Mouse (Mus musculus) forebrain, embryonic 14.5 days (tissue): ENCODE measurements around the gene Kcnip4. TPM values are rescaled to one million over a fixed set of nuclear protein-coding genes. Genes with fewer than 3 reads are reported as not detected.
A peak's percentile ranks its signal among the peaks of the same experiment; 100 is the strongest.

Source experiments
- ATAC-seq: fragments of 200-750 bp; cut with Nextera tagmentation; 2 replicates; pipeline ENCODE4 v1.8.0; 2017; ENCODE audit warnings: mild to moderate bottlenecking, moderate library complexity
- DNase-seq: peaks from one replicate; pipeline ENCODE4 v3.0.0-alpha.2; 2015; ENCODE audit warnings: low spot score
- H3K27ac ChIP-seq: fragments of 300-500 bp; sonication (generic); 2 replicates; pipeline ENCODE4 v1.5.1; 2014; ENCODE audit warnings: low read depth, mild to moderate bottlenecking, control low read depth, low read length, moderate library complexity
- H3K27me3 ChIP-seq: fragments of 300-500 bp; sonication (generic); replicated peaks from 2 replicates; pipeline ENCODE4 v1.6.1; 2014; ENCODE audit warnings: low read length, control low read depth, mixed read lengths; ENCODE audit not compliant: control insufficient read depth, insufficient read depth
- H3K36me3 ChIP-seq: fragments of 300-500 bp; sonication (generic); 2 replicates; pipeline ENCODE4 v1.6.1; 2014; ENCODE audit warnings: low read length, control low read depth; ENCODE audit not compliant: control insufficient read depth, insufficient read depth
- H3K4me1 ChIP-seq: fragments of 300-500 bp; sonication (generic); 2 replicates; pipeline ENCODE4 v1.6.1; 2014; ENCODE audit warnings: antibody characterized with exemption, low read length, control low read depth; ENCODE audit not compliant: control insufficient read depth, insufficient read depth
- H3K4me2 ChIP-seq: fragments of 300-500 bp; sonication (generic); 2 replicates; pipeline ENCODE4 v1.6.1; 2014; ENCODE audit warnings: mild to moderate bottlenecking, control low read depth, low read length
- H3K4me3 ChIP-seq: fragments of 300-500 bp; sonication (generic); 2 replicates; pipeline ENCODE4 v1.5.1; 2014; ENCODE audit warnings: low read depth, low read length, control low read depth
- H3K9ac ChIP-seq: fragments of 300-500 bp; sonication (generic); 2 replicates; pipeline ENCODE4 v1.6.1; 2014; ENCODE audit warnings: mild to moderate bottlenecking, low read length, control low read depth, moderate library complexity
- H3K9me3 ChIP-seq: fragments of 300-500 bp; sonication (generic); replicated peaks from 2 replicates; pipeline ENCODE4 v1.6.1; 2016; ENCODE audit warnings: low read length, control low read depth, mixed read lengths; ENCODE audit not compliant: control insufficient read depth
- WGBS: fragments of 180-500 bp; shearing (Covaris S2); extraction: QIAGEN DNeasy Blood & Tissue Kit; methylation state at CpG from one replicate; pipeline ENCODE4 v1.1.7; 2014; 5-methylcytosine and 5-hydroxymethylcytosine counted together
- polyA plus RNA-seq: library from polyadenylated mRNA; unstranded; fragments of >200 nt; fragmentation: Nextera tagmentation; extraction: Ambion mirVana; gene quantifications from 2 replicates; pipeline ENCODE4 v1.2.1, GENCODE M21; 2014

The Kcnip4 gene
- polyA plus RNA-seq, 1 experiment from 2014 or later, result 8.0 TPM

GRCm38 (mm10) chr5:48509194-48509930 lies 1015.3 kb downstream of the Kcnip4 start:
- Histone ChIP-seq H3K4me1 (0 out of 2 replicates have a peak, but pooled peaks cover 2% of the 10 kb centered on the region), H3K4me3 (no peak overlapping the region), H3K36me3 (no peaks in the 10 kb centered on the region), H3K27me3 (no peaks in the 10 kb centered on the region), H3K9me3 (no peaks in the 10 kb centered on the region), H3K4me2 (no peak overlapping the region), H3K27ac (no peak overlapping the region), H3K9ac (no peak overlapping the region)
- 66% methylated on average over 18 of the region's 18 CpGs for WGBS
- ATAC-seq (peak; percentile 52; the same call in 1 of the 2 replicates), DNase-seq (peak; percentile 55)

GRCm38 (mm10) chr5:48503094-48503493 lies 1021.6 kb downstream of the Kcnip4 start:
- H3K9ac ChIP-seq, result no peak overlapping the region
- no peak overlapping the region for H3K4me3 ChIP-seq
- DNase-seq (no peak), ATAC-seq (no peak)
- no peaks in the 10 kb centered on the region for H3K36me3 ChIP-seq
- WGBS, result 93% methylated on average over 3 of the region's 3 CpGs
- H3K27me3 ChIP-seq, result no peaks in the 10 kb centered on the region
- no peaks in the 10 kb centered on the region for H3K4me1 ChIP-seq
- no peak overlapping the region for H3K27ac ChIP-seq
- H3K4me2 ChIP-seq, result no peak overlapping the region
- H3K9me3 ChIP-seq, result no peaks in the 10 kb centered on the region

GRCm38 (mm10) chr5:48502442-48502841 lies 1022.3 kb downstream of the Kcnip4 start:
- ATAC-seq, result no peak
- H3K9me3 ChIP-seq, result no peaks in the 10 kb centered on the region
- H3K36me3 ChIP-seq, result no peaks in the 10 kb centered on the region
- no peak overlapping the region for H3K4me3 ChIP-seq
- H3K27me3 ChIP-seq, result no peaks in the 10 kb centered on the region
- no peak overlapping the region for H3K27ac ChIP-seq
- no peak for DNase-seq
- no peak overlapping the region for H3K9ac ChIP-seq
- H3K4me1 ChIP-seq, result no peaks in the 10 kb centered on the region
- H3K4me2 ChIP-seq, result no peak overlapping the region

GRCm38 (mm10) chr5:48500204-48500603 lies 1024.5 kb downstream of the Kcnip4 start:
- ATAC-seq, result no peak
- DNase-seq, result no peak
- WGBS, result 92% methylated on average over 5 of the region's 5 CpGs
- H3K4me2 ChIP-seq, result no peak overlapping the region
- H3K27me3 ChIP-seq, result no peaks in the 10 kb centered on the region
- no peak overlapping the region for H3K9ac ChIP-seq
- no peak overlapping the region for H3K4me3 ChIP-seq
- no peaks in the 10 kb centered on the region for H3K36me3 ChIP-seq
- H3K9me3 ChIP-seq, result no peaks in the 10 kb centered on the region
- no peaks in the 10 kb centered on the region for H3K4me1 ChIP-seq
- H3K27ac ChIP-seq, result no peak overlapping the region

GRCm38 (mm10) chr5:48490864-48491477 lies 1033.7 kb downstream of the Kcnip4 start:
- Histone ChIP-seq H3K9ac (no peak overlapping the region), H3K27ac (no peak overlapping the region), H3K4me3 (no peak overlapping the region), H3K9me3 (no peaks in the 10 kb centered on the region), H3K4me1 (no peaks in the 10 kb centered on the region), H3K27me3 (no peaks in the 10 kb centered on the region), H3K36me3 (no peaks in the 10 kb centered on the region), H3K4me2 (no peak overlapping the region)
- DNase-seq, result no peak
- WGBS, result 89% methylated on average over 3 of the region's 3 CpGs
- ATAC-seq, result no peak

- WGBS, result 34% methylated on average over 5 of the region's 5 CpGs
- Histone ChIP-seq H3K9ac (no peak overlapping the region), H3K36me3 (no peaks in the 10 kb centered on the region), H3K4me2 (no peak overlapping the region), H3K9me3 (no peaks in the 10 kb centered on the region), H3K27me3 (no peaks in the 10 kb centered on the region), H3K27ac (no peak overlapping the region), H3K4me1 (no peaks in the 10 kb centered on the region), H3K4me3 (no peak overlapping the region)
- DNase-seq (peak; percentile 13), ATAC-seq (peak; percentile 42; the same call in 1 of the 2 replicates)
Measured at GRCm38 (mm10) chr5:48489549-48490288, 1035.0 kb downstream of the Kcnip4 start.

GRCm38 (mm10) chr5:48483112-48483511 lies 1041.6 kb downstream of the Kcnip4 start:
- Histone ChIP-seq H3K4me2 (no peak overlapping the region), H3K4me3 (no peak overlapping the region), H3K27ac (no peak overlapping the region), H3K9ac (no peak overlapping the region), H3K27me3 (no peaks in the 10 kb centered on the region), H3K36me3 (no peaks in the 10 kb centered on the region), H3K4me1 (no peaks in the 10 kb centered on the region), H3K9me3 (no peaks in the 10 kb centered on the region)
- DNase-seq, result no peak
- no peak for ATAC-seq
- WGBS, result 89% methylated on average over 2 of the region's 2 CpGs

- DNase-seq (no peak), ATAC-seq (no peak)
- Histone ChIP-seq H3K27ac (no peak overlapping the region), H3K9me3 (no peaks in the 10 kb centered on the region), H3K9ac (no peak overlapping the region), H3K36me3 (no peaks in the 10 kb centered on the region), H3K4me3 (no peak overlapping the region), H3K27me3 (no peaks in the 10 kb centered on the region), H3K4me1 (no peaks in the 10 kb centered on the region), H3K4me2 (no peak overlapping the region)
- WGBS, result 88% methylated on average over 2 of the region's 2 CpGs
Measured at GRCm38 (mm10) chr5:48460221-48460620, 1064.5 kb downstream of the Kcnip4 start.

- no peak overlapping the region for H3K4me3 ChIP-seq
- DNase-seq (no peak), ATAC-seq (no peak)
- H3K27me3 ChIP-seq, result no peaks in the 10 kb centered on the region
- no peak overlapping the region for H3K4me2 ChIP-seq
- H3K4me1 ChIP-seq, result no peaks in the 10 kb centered on the region
- no peak overlapping the region for H3K27ac ChIP-seq
- no peak overlapping the region for H3K9ac ChIP-seq
- H3K9me3 ChIP-seq, result no peaks in the 10 kb centered on the region
- 73% methylated on average over 1 of the region's 1 CpGs for WGBS
- H3K36me3 ChIP-seq, result no peaks in the 10 kb centered on the region
Measured at GRCm38 (mm10) chr5:48448888-48449287, 1075.8 kb downstream of the Kcnip4 start.
